ENCODE assay signal across 12 mouse cellular contexts in the genomic region with DNA sequence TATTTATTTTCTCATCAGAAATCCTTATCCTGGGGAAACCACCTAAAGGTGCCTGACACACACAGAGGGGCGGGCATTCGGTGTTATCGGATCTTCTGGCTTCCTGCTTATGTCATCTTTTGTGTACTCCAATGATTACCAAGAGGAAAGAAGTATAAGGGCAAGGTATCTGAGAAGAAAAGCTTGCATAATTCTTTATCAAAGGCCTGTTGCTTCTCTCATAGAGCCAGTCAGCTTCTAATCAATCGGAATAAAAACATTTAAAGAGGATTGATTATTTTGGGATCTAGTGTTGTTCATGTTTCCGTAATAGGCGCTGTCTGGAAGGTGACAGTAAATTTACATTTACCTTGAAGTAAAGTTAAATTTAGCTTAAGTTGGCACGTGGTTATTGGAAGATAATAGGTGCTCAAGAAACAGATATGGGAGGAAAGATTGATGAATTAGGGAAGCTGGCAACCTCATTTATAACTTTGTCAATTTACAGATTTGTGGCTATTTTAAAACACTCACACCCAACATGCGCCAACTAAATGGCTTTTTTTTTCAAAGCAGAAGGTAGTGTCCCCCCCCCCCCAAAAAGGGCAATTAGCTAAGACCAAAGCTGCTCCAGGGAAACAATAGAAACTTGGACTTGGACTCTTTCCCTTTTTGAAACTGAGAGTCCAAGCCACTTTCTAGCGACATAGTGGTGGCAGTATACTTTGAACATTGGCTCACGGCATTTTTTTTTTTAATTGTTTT.
"Had no signal": no experiment of that assay in that cellular context is flagged by ENCODE, and none has a peak within 500 bp of the region (broad histone marks: within the 10 kb centered on the region; RNA-seq: fewer than 3 reads in every experiment).

No protein-coding gene starts in this region.

- DNase-seq: kidney, postnatal 10 days; layer of hippocampus, adult 9-11 months; layer of hippocampus, postnatal 36 days; liver; liver, embryonic 13.5 days; thymus, postnatal 36 days had no signal

- H3K27ac ChIP-seq: liver, embryonic 13.5 days; lung, embryonic 15.5 days; midbrain, embryonic 13.5 days; neural tube, embryonic 12.5 days; stomach, embryonic 15.5 days had no signal

- H3K4me3 ChIP-seq: limb, embryonic 12.5 days; liver, embryonic 13.5 days; lung, embryonic 15.5 days; midbrain, embryonic 13.5 days; myocyte; neural tube, embryonic 12.5 days; stomach, embryonic 15.5 days had no signal
